Mouse (Mus musculus) E14TG2a.4 (cell line): ENCODE measurements around the gene Uimc1.

Experiments used
- H3K27me3 ChIP-seq: 2 replicates; pipeline ENCODE4 v1.6.1; 2014; ENCODE audit warnings: low read length, control low read depth; ENCODE audit not compliant: insufficient read depth
- H3K36me3 ChIP-seq: 2 replicates; pipeline ENCODE4 v1.6.1; 2014; ENCODE audit warnings: low read length, control low read depth; ENCODE audit not compliant: insufficient read depth
- H3K4me1 ChIP-seq: replicated peaks from 2 replicates; pipeline ENCODE4 v1.6.1; 2014; ENCODE audit warnings: low read depth, low read length, control low read depth
- H3K4me3 ChIP-seq: replicated peaks from 2 replicates; pipeline ENCODE4 v1.5.1; 2014; ENCODE audit warnings: mild to moderate bottlenecking, low read length
- H3K9me3 ChIP-seq: 2 replicates; pipeline ENCODE4 v1.6.1; 2014; ENCODE audit warnings: low read length, control low read depth
- CTCF ChIP-seq: conservative IDR thresholded peaks from 2 replicates; pipeline ENCODE4 v1.5.1; 2014; ENCODE audit warnings: low read length
- NANOG ChIP-seq: IDR thresholded peaks from 2 replicates; pipeline ENCODE4 v1.6.1; 2014; ENCODE audit warnings: borderline replicate concordance, low read length, mixed read lengths
- POU5F1 ChIP-seq: IDR thresholded peaks from 2 replicates; pipeline ENCODE4 v1.6.1; 2014; ENCODE audit warnings: low read length, borderline replicate concordance

The Uimc1 gene

GRCm38 (mm10) chr13:55099726-55100478 lies at the start of gene Uimc1:
Gene Uimc1 (minus strand): TSS chr13:55100300.
- TF ChIP-seq CTCF = no peak
- no peak for TF ChIP-seq NANOG
- no peak for TF ChIP-seq POU5F1
- peak within 1 kb of the TSS; percentile 89 for H3K4me3 ChIP-seq
- no peaks in the 10 kb centered on the region for H3K27me3 ChIP-seq
- no peaks in the 10 kb centered on the region for H3K36me3 ChIP-seq
- H3K9me3 ChIP-seq = peaks cover 7% of the 10 kb centered on the region
- H3K4me1 ChIP-seq = peaks cover 15% of the 10 kb centered on the region

- Histone ChIP-seq H3K4me1 (peaks cover 8% of the 10 kb centered on the region), H3K9me3 (no peaks in the 10 kb centered on the region), H3K27me3 (peaks cover 8% of the 10 kb centered on the region), H3K36me3 (no peaks in the 10 kb centered on the region), H3K4me3 (no peak overlapping the region)
- TF ChIP-seq NANOG (no peak), POU5F1 (no peak), CTCF (no peak)
Observed at GRCm38 (mm10) chr13:55140271-55140670, 40.2 kb upstream of the Uimc1 start.

GRCm38 (mm10) chr13:55135382-55135781 lies 35.3 kb upstream of the Uimc1 start:
- Histone ChIP-seq H3K4me1 (peaks cover 31% of the 10 kb centered on the region), H3K4me3 (no peak overlapping the region), H3K27me3 (no peaks in the 10 kb centered on the region), H3K36me3 (peaks cover 42% of the 10 kb centered on the region), H3K9me3 (no peaks in the 10 kb centered on the region)
- TF ChIP-seq POU5F1 = no peak
- TF ChIP-seq CTCF = peak; percentile 58

- no peak within 1 kb of the TSS for H3K4me3 ChIP-seq
- TF ChIP-seq NANOG (no peak), POU5F1 (no peak), CTCF (no peak)
- H3K9me3 ChIP-seq = no peaks in the 10 kb centered on the region
- H3K27me3 ChIP-seq = no peaks in the 10 kb centered on the region
- H3K36me3 ChIP-seq = peaks cover 59% of the 10 kb centered on the region
- H3K4me1 ChIP-seq = peaks cover 36% of the 10 kb centered on the region
Observed at GRCm38 (mm10) chr13:55133448-55133847, 33.3 kb upstream of the Uimc1 start, which contains the start of gene Gm17617. Gene Gm17617 (minus strand): TSS chr13:55133548.

GRCm38 (mm10) chr13:55124903-55125302 lies 24.8 kb upstream of the Uimc1 start:
- no peak for TF ChIP-seq POU5F1
- no peak for TF ChIP-seq NANOG
- TF ChIP-seq CTCF = no peak
- H3K4me1 ChIP-seq = no peaks in the 10 kb centered on the region
- no peaks in the 10 kb centered on the region for H3K9me3 ChIP-seq
- no peaks in the 10 kb centered on the region for H3K27me3 ChIP-seq
- H3K4me3 ChIP-seq = no peak overlapping the region
- peaks cover 91% of the 10 kb centered on the region for H3K36me3 ChIP-seq

- H3K9me3 ChIP-seq = no peaks in the 10 kb centered on the region
- no peaks in the 10 kb centered on the region for H3K27me3 ChIP-seq
- no peak overlapping the region for H3K4me3 ChIP-seq
- TF ChIP-seq NANOG = no peak
- H3K36me3 ChIP-seq = peaks cover 87% of the 10 kb centered on the region
- peaks cover 7% of the 10 kb centered on the region; the same call in 1 of the 2 replicates for H3K4me1 ChIP-seq
Observed at GRCm38 (mm10) chr13:55114375-55114774, 14.3 kb upstream of the Uimc1 start.

GRCm38 (mm10) chr13:55107694-55108093 lies 7.6 kb upstream of the Uimc1 start:
- peaks cover 43% of the 10 kb centered on the region for H3K36me3 ChIP-seq
- H3K4me3 ChIP-seq = no peak overlapping the region
- TF ChIP-seq CTCF (no peak), NANOG (no peak)
- peaks cover 33% of the 10 kb centered on the region for H3K4me1 ChIP-seq
- H3K9me3 ChIP-seq = no peaks in the 10 kb centered on the region
- no peaks in the 10 kb centered on the region for H3K27me3 ChIP-seq

GRCm38 (mm10) chr13:55107116-55107515 lies 7.0 kb upstream of the Uimc1 start:
- no peak overlapping the region for H3K4me3 ChIP-seq
- no peaks in the 10 kb centered on the region for H3K9me3 ChIP-seq
- peaks cover 33% of the 10 kb centered on the region for H3K4me1 ChIP-seq
- peaks cover 38% of the 10 kb centered on the region for H3K36me3 ChIP-seq
- no peak for TF ChIP-seq POU5F1
- TF ChIP-seq NANOG = no peak
- TF ChIP-seq CTCF = no peak
- no peaks in the 10 kb centered on the region for H3K27me3 ChIP-seq

GRCm38 (mm10) chr13:55105953-55106691 lies 6.0 kb upstream of the Uimc1 start:
- Histone ChIP-seq H3K27me3 (no peaks in the 10 kb centered on the region), H3K4me3 (peak overlapping the region; percentile 99), H3K9me3 (peaks cover 7% of the 10 kb centered on the region), H3K36me3 (peaks cover 28% of the 10 kb centered on the region), H3K4me1 (peaks cover 32% of the 10 kb centered on the region)
- TF ChIP-seq NANOG (no peak), CTCF (no peak), POU5F1 (no peak)
